22 mouse cellular contexts compared by ENCODE assay signal in genomic region chr11:86409580-86409947, GRCm38 (mm10). TPM values are rescaled to one million over a fixed set of nuclear protein-coding genes. Genes with fewer than 3 reads are reported as not detected.
DNase-seq lines count a peak whose midpoint lies in the region; ATAC-seq and TF ChIP-seq lines count a peak whose summit lies in the region.
"Had no signal": no experiment of that assay in that cellular context is flagged by ENCODE, and none has a peak within 500 bp of the region (broad histone marks: within the 10 kb centered on the region; RNA-seq: fewer than 3 reads in every experiment).

No protein-coding gene starts in this region.

- no peak overlapping the region for H3K9ac ChIP-seq in forebrain, postnatal 0 days
- no peak overlapping the region for H3K9ac ChIP-seq in forebrain, embryonic 11.5 days (ENCODE audit: low read length)
- no peak overlapping the region for H3K9ac ChIP-seq in midbrain, embryonic 11.5 days (ENCODE audit: low read length)
- H3K9ac ChIP-seq in midbrain, embryonic 15.5 days: no peak overlapping the region
- no peak overlapping the region for H3K9ac ChIP-seq in CH12.LX (ENCODE audit: insufficient read depth, low read depth)
- H3K9ac ChIP-seq: heart, embryonic 13.5 days; hindbrain, embryonic 14.5 days; lung, embryonic 14.5 days; neural tube, embryonic 15.5 days had no signal

- peak; percentile 16; the same call in 1 of the 2 replicates for ATAC-seq in forebrain, postnatal 0 days
- no peak for ATAC-seq in forebrain, embryonic 11.5 days (replicated peaks; ENCODE audit: low FRiP score)
- peak; percentile 62 for ATAC-seq in midbrain, embryonic 11.5 days (ENCODE audit: low FRiP score)
- ATAC-seq in midbrain, embryonic 15.5 days (replicated peaks): no peak
- no peak for ATAC-seq in erythroid progenitor cell, adult 5-6 weeks (replicated peaks; ENCODE audit: low FRiP score, poor library complexity, severe bottlenecking)
- ATAC-seq: inflammation-experienced regulatory T-cells, adult 6 months had no signal

- in situ Hi-C loops in CH12.LX (cut with MboI; ENCODE audit: low pct_ligation_motif_present, low pct_unique_long_range_greater_than_20kb, low sequenced_read_pairs): no loop called here

- TF ChIP-seq CTCF in forebrain, postnatal 0 days (IDR thresholded peaks at IDR 0.05; ENCODE audit: low read depth): no peak
- TF ChIP-seq CTCF in CH12.LX (conservative IDR thresholded peaks at IDR 0.05 in 1 of 2, IDR thresholded peaks at IDR 0.05 in 1 of 2; ENCODE audit: low read depth in 2 of 2, low read length in 2 of 2): no peak

- H3K27ac ChIP-seq in forebrain, postnatal 0 days (ENCODE audit: low read depth, low read length): no peak overlapping the region
- H3K27ac ChIP-seq in forebrain, embryonic 11.5 days (ENCODE audit: low read depth, low read length): no peak overlapping the region
- H3K27ac ChIP-seq in midbrain, embryonic 11.5 days (ENCODE audit: low read depth, low read length): no peak overlapping the region
- H3K27ac ChIP-seq in midbrain, embryonic 15.5 days: no peak overlapping the region
- no peak overlapping the region for H3K27ac ChIP-seq in CH12.LX (ENCODE audit: insufficient read depth, low read depth)
- H3K27ac ChIP-seq: heart, adult 2 months; heart, embryonic 13.5 days; hindbrain, embryonic 14.5 days; limb, embryonic 10.5 days; neural tube, embryonic 15.5 days; stomach, postnatal 0 days had no signal

- H3K27me3 ChIP-seq in forebrain, postnatal 0 days (ENCODE audit: insufficient read depth, low read length): no peaks in the 10 kb centered on the region
- no peaks in the 10 kb centered on the region; the same call in 1 of the 2 replicates for H3K27me3 ChIP-seq in forebrain, embryonic 11.5 days (ENCODE audit: control insufficient read depth, insufficient read depth, low read length)
- H3K27me3 ChIP-seq in midbrain, embryonic 11.5 days (ENCODE audit: control insufficient read depth, insufficient read depth, low read length): no peaks in the 10 kb centered on the region
- no peaks in the 10 kb centered on the region; the same call in 1 of the 2 replicates for H3K27me3 ChIP-seq in midbrain, embryonic 15.5 days (replicated peaks)
- no peaks in the 10 kb centered on the region for H3K27me3 ChIP-seq in CH12.LX (replicated peaks)
- H3K27me3 ChIP-seq: heart, embryonic 13.5 days; neural tube, embryonic 15.5 days had no signal

- H3K79me2 ChIP-seq in CH12.LX (replicated peaks; ENCODE audit: control insufficient read depth, extremely low read depth, insufficient read depth, poor library complexity, severe bottlenecking): no peaks in the 10 kb centered on the region

- no peak for TF ChIP-seq POLR2A in CH12.LX (IDR thresholded peaks at IDR 0.05; ENCODE audit: low read depth, low read length)

- TF ChIP-seq RAD21 in CH12.LX (IDR thresholded peaks at IDR 0.05; ENCODE audit: low read depth, low read length): no peak

- no peaks in the 10 kb centered on the region for H3K36me3 ChIP-seq in forebrain, postnatal 0 days (ENCODE audit: insufficient read depth)
- no peaks in the 10 kb centered on the region for H3K36me3 ChIP-seq in forebrain, embryonic 11.5 days (ENCODE audit: control insufficient read depth, insufficient read depth, low read length)
- no peaks in the 10 kb centered on the region; the same call in 1 of the 2 replicates for H3K36me3 ChIP-seq in midbrain, embryonic 11.5 days (ENCODE audit: control insufficient read depth, insufficient read depth, low read length)
- no peaks in the 10 kb centered on the region for H3K36me3 ChIP-seq in midbrain, embryonic 15.5 days (replicated peaks)
- H3K36me3 ChIP-seq in CH12.LX (replicated peaks in 1 of 2; ENCODE audit: control insufficient read depth in 1 of 2, insufficient read depth in 1 of 2, low read length in 1 of 2): no peaks in the 10 kb centered on the region
- H3K36me3 ChIP-seq: heart, embryonic 13.5 days; limb, embryonic 10.5 days; neural tube, embryonic 15.5 days had no signal

- H3K4me2 ChIP-seq in forebrain, postnatal 0 days (ENCODE audit: low read depth): no peak overlapping the region
- H3K4me2 ChIP-seq in forebrain, embryonic 11.5 days (ENCODE audit: low read depth, low read length, severe bottlenecking): no peak overlapping the region
- no peak overlapping the region for H3K4me2 ChIP-seq in midbrain, embryonic 11.5 days
- H3K4me2 ChIP-seq in midbrain, embryonic 15.5 days: no peak overlapping the region
- no peak overlapping the region for H3K4me2 ChIP-seq in CH12.LX (ENCODE audit: insufficient read depth, low read depth, poor library complexity, severe bottlenecking)
- H3K4me2 ChIP-seq: heart, embryonic 13.5 days; hindbrain, embryonic 14.5 days; lung, embryonic 14.5 days; neural tube, embryonic 15.5 days had no signal

- no peak overlapping the region for H3K4me3 ChIP-seq in forebrain, postnatal 0 days (ENCODE audit: low read depth, low read length)
- no peak overlapping the region for H3K4me3 ChIP-seq in forebrain, embryonic 11.5 days (ENCODE audit: low read depth, low read length)
- H3K4me3 ChIP-seq in midbrain, embryonic 11.5 days (ENCODE audit: low read depth, low read length): no peak overlapping the region
- no peak overlapping the region for H3K4me3 ChIP-seq in midbrain, embryonic 15.5 days
- H3K4me3 ChIP-seq in CH12.LX (replicated peaks in 1 of 3; ENCODE audit: low read depth in 2 of 3, low read length in 2 of 3, poor library complexity in 1 of 3): no peak overlapping the region
- H3K4me3 ChIP-seq: heart, adult 2 months; heart, embryonic 13.5 days; limb, embryonic 10.5 days; neural tube, embryonic 15.5 days had no signal

- 56% methylated on average over 10 of the region's 10 CpGs for WGBS in forebrain, postnatal 0 days
- 86% methylated on average over 10 of the region's 10 CpGs for WGBS in forebrain, embryonic 11.5 days
- 83% methylated on average over 10 of the region's 10 CpGs for WGBS in midbrain, embryonic 11.5 days
- 58% methylated on average over 10 of the region's 10 CpGs for WGBS in midbrain, embryonic 15.5 days

- dilution Hi-C loops in CH12.LX (cut with MboI; ENCODE audit: extremely low pct_ligation_motif_present, extremely low pct_unique_long_range_greater_than_20kb, low sequenced_read_pairs): no loop called here

- H3K9me3 ChIP-seq in forebrain, postnatal 0 days (ENCODE audit: low read length): no peaks in the 10 kb centered on the region
- no peaks in the 10 kb centered on the region for H3K9me3 ChIP-seq in forebrain, embryonic 11.5 days (ENCODE audit: control insufficient read depth, low read length)
- no peaks in the 10 kb centered on the region for H3K9me3 ChIP-seq in midbrain, embryonic 11.5 days (ENCODE audit: control insufficient read depth, low read length)
- H3K9me3 ChIP-seq in midbrain, embryonic 15.5 days: no peaks in the 10 kb centered on the region
- peaks cover 23% of the 10 kb centered on the region for H3K9me3 ChIP-seq in CH12.LX (replicated peaks; ENCODE audit: low read length)
- H3K9me3 ChIP-seq: heart, embryonic 13.5 days; limb, embryonic 10.5 days; neural tube, embryonic 15.5 days had no signal

- no peak for DNase-seq in forebrain, postnatal 0 days
- DNase-seq in forebrain, embryonic 11.5 days (ENCODE audit: low spot score): no peak
- DNase-seq in midbrain, embryonic 11.5 days (ENCODE audit: low spot score, missing footprints): no peak
- DNase-seq in CH12.LX (ENCODE audit: extremely low read depth) (no peak), R1 (ENCODE audit: low read depth, low spot score) (peak; percentile 54)
- no peak for DNase-seq in frontal cortex, postnatal 25 days (ENCODE audit: low spot score in 2 of 2)
- DNase-seq: adrenal gland, adult 2 months; cerebellum, adult 18-20 months; cerebellum, postnatal 25 days; gastrocnemius, postnatal 25 days; heart, adult 2 months; kidney, adult 9 months; kidney, postnatal 14 days had no signal

- no peak for TF ChIP-seq EP300 in CH12.LX (IDR thresholded peaks at IDR 0.05; ENCODE audit: low read length)

- H3K4me1 ChIP-seq in forebrain, postnatal 0 days (ENCODE audit: insufficient read depth): no peaks in the 10 kb centered on the region
- H3K4me1 ChIP-seq in forebrain, embryonic 11.5 days (replicated peaks; ENCODE audit: control insufficient read depth, insufficient read depth, low read length): no peaks in the 10 kb centered on the region
- peaks cover 4% of the 10 kb centered on the region; the same call in 1 of the 2 replicates for H3K4me1 ChIP-seq in midbrain, embryonic 11.5 days (ENCODE audit: control insufficient read depth, insufficient read depth, low read length)
- H3K4me1 ChIP-seq in midbrain, embryonic 15.5 days: peaks cover 7% of the 10 kb centered on the region
- H3K4me1 ChIP-seq in CH12.LX (ENCODE audit: control insufficient read depth in 1 of 2, insufficient read depth in 2 of 2): peaks cover 15 to 52% of the 10 kb centered on the region in 2 experiments

TF ChIP-seq in CH12.LX, 34 proteins besides CTCF, POLR2A, EP300 and RAD21 (continues in another document):
- TF ChIP-seq ETS1 (conservative IDR thresholded peaks at IDR 0.05; ENCODE audit: low read depth, low read length) (no peak), NRF1 (IDR thresholded peaks at IDR 0.05; ENCODE audit: low read depth, low read length) (peak; percentile 52), MAX (IDR thresholded peaks at IDR 0.05; ENCODE audit: low read length) (peak; percentile 81), MYC (IDR thresholded peaks at IDR 0.05; ENCODE audit: low read depth, low read length) (0 out of 2 replicates have a peak, but pooled peaks have one; percentile 4), UBTF (IDR thresholded peaks at IDR 0.05; ENCODE audit: low read depth, low read length) (no peak), MAFK (IDR thresholded peaks at IDR 0.05; ENCODE audit: insufficient replicate concordance, low read length) (no peak), JUND (conservative IDR thresholded peaks at IDR 0.05; ENCODE audit: low read depth, low read length) (no peak), BHLHE40 (IDR thresholded peaks at IDR 0.05; ENCODE audit: low read depth, low read length) (peak; percentile 81), USF1 (IDR thresholded peaks at IDR 0.05; ENCODE audit: low read depth, low read length) (no peak), JUN (IDR thresholded peaks at IDR 0.05; ENCODE audit: insufficient read depth, low read depth, low read length) (no peak), USF2 (conservative IDR thresholded peaks at IDR 0.05; ENCODE audit: low read depth, low read length) (no peak)

RNA-seq across cellular contexts. Expression of gene Med13, which starts 52.2 kb away (rescaled TPM):
- 54.0 and 57.0 TPM in 2 replicates for total RNA-seq in forebrain, postnatal 0 days (2014; rRNA removed)
- polyA plus RNA-seq in forebrain, postnatal 0 days (2015; fragmentation: Nextera tagmentation; extraction: Ambion mirVana): 3.8 and 5.5 TPM in 2 replicates
- 15.5 and 16.4 TPM in 2 replicates for polyA plus RNA-seq in forebrain, embryonic 11.5 days (2014; fragmentation: Nextera tagmentation; extraction: Ambion mirVana)
- polyA plus RNA-seq in midbrain, embryonic 11.5 days (2014; fragmentation: Nextera tagmentation; extraction: Ambion mirVana): 13.2 and 14.7 TPM in 2 replicates
- 8.7 and 9.0 TPM in 2 replicates for polyA plus RNA-seq in midbrain, embryonic 15.5 days (2015; fragmentation: Nextera tagmentation; extraction: Ambion mirVana)
- total RNA-seq in CH12.LX (2012; rRNA removed) (33.2 and 37.9 TPM in 2 replicates), CH12.LX (2014; rRNA removed) (40.9 and 47.6 TPM in 2 replicates)
- polyA plus RNA-seq in CH12.LX (2012; ENCODE audit: insufficient read length, low read depth): 31.6 and 41.5 TPM in 2 replicates
- total RNA-seq in erythroid progenitor cell, adult 5-6 weeks (2015; ENCODE audit: low replicate concordance): 70.8 and 86.1 TPM in 2 replicates
- total RNA-seq in erythroid progenitor cell, adult 5-6 weeks (2017; ENCODE audit: low replicate concordance): 66.0 and 76.8 TPM in 2 replicates

Comparison
In these comparisons a context has a peak if more than half of its experiments do, and no peak if none do; other contexts are left out.
1. ATAC-seq: peak in forebrain, postnatal 0 days (single experiment) and midbrain, embryonic 11.5 days (single experiment); none in forebrain, embryonic 11.5 days (single experiment), midbrain, embryonic 15.5 days (single experiment) and erythroid progenitor cell, adult 5-6 weeks (single experiment).